Mouse (Mus musculus) large intestine, adult 2 months (tissue): ENCODE results near the gene Angel1. TPM values are rescaled to one million over a fixed set of nuclear protein-coding genes. Genes with fewer than 3 reads are reported as not detected.

Source experiments
- DNase-seq: peaks from one replicate; pipeline ENCODE4 v3.0.0-alpha.2; 2012; ENCODE audit warnings: low read depth, low spot score
- WGBS: fragments of 180-500 bp; shearing (Covaris S2); methylation state at CpG from one replicate; pipeline ENCODE4 v1.1.7; 2018; 5-methylcytosine and 5-hydroxymethylcytosine counted together
- polyA plus RNA-seq: library from polyadenylated mRNA; depleted of rRNA; stranded (reverse); fragments of >200 nt; gene quantifications from 2 replicates; pipeline ENCODE4 v1.2.3, GENCODE M21; 2012; rRNA removed

Gene Angel1
- polyA plus RNA-seq, 1 experiment, result 2.7 TPM

DNA sequence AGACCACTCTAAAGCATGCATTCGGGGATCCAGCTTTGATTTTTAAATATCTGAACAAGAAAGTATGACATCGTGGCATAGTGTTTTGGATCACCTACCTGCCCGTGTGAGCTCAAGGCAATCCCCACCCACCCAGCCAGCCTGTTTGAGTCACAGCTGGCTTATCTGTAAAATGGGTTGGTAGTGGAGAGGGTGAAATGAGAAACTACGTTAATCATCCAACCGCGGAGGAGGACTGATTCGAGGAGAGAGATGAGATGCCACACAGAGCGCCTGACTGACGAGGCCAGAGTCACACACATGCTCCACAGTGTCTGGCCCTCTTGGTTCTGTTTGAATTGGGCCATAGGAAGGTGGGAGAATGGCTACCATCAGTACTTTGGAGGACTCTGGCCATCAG, 44.6 kb downstream of the Angel1 start:
- DNase-seq, result no peak
- WGBS, result 80% methylated on average over 9 of the region's 9 CpGs

DNA sequence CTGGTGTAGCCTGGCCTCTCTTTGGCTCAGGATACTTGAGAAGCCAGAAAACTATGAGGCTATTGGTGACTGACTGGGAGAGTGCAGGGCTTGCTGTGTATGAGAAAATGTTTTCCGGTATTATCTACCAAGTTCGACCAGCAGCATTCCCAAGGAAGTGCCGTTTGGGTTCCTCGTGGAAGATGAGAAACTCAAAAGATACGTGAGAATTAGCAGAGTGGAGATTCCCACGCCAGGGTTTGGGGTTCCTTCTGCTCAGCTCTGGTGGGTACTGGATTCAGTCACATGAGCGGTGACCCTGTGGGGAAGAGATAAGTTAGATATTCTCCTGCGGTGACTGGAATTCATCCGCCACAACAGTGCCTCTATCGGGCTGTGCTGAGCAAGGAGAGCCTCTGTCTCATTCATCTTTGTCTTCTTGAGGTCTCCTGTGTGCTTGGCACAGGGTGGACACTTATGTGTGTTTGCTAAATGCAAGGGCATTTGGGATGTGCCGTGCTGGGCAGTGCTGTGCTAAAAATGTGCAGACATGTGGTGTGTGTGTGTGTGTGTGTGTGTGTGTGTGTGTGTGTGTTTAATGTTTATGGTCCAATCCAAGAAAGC, 45.6 kb downstream of the Angel1 start:
- WGBS, result 51% methylated on average over 11 of the region's 11 CpGs
- DNase-seq, result no peak

DNA sequence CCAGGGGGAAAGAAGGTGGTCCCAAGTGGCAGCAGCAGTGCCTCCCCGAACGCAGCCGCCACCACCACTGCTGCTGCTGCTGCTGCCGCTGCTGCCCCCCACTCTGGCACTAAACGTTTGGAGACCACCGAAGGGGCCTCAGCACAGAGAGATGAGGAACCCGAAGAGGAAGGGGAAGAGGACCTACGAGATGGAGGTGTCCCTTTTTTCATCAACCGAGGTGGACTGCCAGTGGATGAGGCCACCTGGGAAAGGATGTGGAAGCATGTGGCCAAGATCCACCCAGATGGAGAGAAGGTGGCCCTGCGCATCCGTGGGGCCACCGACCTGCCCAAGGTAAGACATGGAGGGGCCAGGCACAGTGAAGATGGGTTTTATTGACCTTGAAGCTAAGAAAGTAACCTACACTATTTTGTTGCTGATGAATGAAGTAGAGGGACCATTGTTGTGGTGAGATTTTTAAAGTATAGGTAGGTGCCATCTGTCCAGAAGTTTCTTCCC, 46.2 kb downstream of the Angel1 start:
- 32% methylated on average over 12 of the region's 12 CpGs for WGBS

DNA sequence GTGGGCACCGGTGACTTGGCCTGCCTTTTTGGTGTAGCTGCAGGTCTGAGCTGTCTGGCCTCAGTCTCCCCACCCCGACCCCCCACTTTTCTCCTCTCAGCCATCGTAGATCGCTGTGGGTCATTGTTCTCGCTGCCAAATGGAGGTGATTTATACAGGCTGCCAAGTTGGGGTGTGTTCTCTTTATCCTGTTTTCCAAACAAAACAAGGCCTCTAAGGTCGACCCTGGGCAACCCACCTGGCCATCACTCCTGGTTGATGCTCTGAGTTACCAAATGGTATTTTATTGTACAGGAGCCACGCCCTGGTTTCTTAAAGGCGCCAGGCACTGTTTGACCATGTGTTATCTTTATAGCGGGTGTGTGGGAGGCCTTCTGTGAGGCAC, 46.7 kb downstream of the Angel1 start:
- no peak for DNase-seq
- WGBS, result 4% methylated on average over 9 of the region's 9 CpGs

More for the DNA sequence above, 46.2 kb downstream of the Angel1 start:
- no peak for DNase-seq

DNA sequence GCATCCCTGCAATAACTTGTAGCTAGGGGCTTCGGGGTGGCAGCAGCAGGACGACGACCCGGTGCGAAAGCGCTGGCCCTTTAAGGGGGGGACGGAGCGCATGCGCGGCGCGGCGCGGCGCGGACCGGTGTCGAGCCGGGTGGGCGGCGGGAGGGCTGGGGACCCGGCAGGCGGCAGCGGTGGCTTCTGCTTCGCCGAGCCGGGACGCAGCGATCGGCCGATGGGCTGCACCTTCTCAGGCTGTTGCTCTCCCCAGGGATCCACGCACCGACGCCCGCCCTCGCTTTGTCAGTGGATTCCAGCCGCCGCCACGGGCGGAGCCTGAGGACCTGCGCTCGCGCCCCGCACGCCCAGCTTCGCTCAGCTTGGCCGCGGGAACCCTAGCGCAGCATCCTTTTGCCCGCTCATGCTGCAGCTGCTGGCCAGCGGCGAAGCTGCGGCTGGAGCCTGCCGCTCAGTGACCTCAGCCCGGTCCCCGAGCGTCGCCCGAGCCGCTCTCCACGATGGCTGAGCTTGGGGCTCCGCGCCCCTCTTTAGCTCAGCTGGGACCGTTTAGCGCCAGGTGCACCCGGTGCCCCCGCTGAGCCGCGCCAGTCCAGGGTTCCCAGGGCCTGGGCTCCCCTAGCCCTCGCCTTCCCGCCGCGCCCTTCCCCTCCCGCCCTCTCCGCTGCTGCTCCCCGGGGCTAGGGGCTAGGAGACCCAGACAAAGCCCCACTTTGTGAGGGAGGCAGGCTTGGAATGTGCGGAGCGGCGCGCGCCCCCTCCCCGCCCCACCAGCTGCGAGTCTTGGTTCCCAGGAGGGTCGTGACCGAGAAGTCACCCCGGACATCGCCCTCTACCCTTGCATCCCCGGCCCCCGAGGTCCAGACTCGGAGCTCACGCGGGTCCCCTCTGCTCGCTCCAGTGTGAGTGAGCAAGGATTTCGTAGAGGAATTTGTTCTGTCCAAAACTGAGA, 47.4 kb downstream of the Angel1 start, which contains the start of gene Vash1:
Gene Vash1, plus strand, starts transcription at position 110 of the 955 bp plus-strand sequence.
- WGBS, result under 1% methylated on average over 94 of the region's 94 CpGs
- no peak for DNase-seq

DNA sequence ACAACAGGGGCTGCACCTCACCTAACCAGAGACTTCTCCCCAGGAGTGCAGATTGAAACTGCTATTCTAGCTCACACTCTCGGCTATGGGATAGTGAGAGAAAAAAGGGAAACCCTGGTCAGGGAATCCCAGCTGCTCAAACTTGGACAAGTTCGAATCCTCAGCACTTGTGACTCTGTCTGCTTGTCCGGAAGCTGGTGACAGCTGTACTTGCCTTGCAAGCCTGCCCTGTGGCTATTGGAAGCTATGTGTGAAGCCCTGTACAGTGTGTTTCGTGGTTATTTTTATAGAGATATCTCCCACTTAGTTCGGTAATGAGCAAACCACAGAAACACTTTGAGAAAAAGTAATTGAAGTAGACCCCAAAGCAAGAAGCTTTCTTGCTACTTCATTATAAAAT, 53.8 kb downstream of the Angel1 start:
- 74% methylated on average over 5 of the region's 5 CpGs for WGBS
- DNase-seq, result no peak

DNA sequence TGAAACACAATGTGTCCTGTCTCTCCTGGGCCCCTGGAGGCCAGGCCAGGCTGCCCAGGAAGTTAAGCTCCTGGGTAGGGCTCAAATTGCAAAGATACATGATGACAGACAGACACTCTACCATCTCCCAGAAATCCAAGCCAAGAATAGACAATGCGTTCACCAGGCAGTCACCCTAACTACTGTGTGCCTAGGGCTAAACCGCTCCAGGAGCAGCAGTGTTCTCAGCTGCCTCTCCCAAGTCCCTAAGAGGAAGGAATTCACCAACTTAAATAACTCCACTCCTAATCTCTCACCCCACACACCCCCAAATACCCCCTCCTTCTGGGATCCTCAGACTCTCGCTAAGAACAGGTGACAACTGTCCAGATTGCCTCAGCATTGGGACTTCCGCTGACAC, 54.2 kb downstream of the Angel1 start:
- 77% methylated on average over 4 of the region's 4 CpGs for WGBS

DNA sequence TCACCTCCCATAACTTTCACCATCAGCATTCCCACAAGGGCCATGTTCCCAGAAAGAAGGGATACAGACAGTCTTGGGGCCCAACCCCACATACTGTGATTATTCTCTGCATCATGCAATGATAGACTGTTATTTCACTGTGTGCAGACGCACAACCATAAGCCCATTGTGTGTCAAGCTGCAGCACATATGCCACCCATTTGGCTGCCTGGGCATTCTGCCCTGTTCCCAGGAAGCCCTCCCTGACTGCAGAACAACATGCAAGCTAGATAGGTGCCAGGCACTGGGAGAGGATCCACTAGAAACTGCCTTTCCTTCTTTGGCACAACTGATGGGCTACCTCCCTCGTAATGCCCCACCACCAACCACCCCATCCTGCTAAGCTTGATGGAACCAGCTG, 57.9 kb downstream of the Angel1 start:
- no peak for DNase-seq

More for the DNA sequence above, 54.2 kb downstream of the Angel1 start:
- no peak for DNase-seq

DNA sequence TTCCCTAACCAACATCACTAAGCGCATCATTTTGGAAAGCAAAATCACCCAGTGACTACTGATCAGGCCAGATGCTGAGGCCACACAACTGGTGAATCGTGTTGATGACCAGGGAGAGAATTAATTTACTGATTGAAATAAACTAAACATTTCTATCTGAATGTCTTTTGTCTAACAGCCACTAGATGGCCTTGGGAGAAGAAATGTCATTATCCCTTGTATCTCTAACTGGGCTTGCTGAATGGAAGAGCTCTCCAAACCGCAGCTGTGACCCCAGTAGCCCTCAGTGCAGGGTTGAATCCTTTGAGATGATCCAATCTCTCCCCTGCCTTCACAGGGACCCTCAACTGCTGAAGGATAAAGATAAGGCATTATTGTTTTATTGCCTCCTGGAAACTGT, 60.6 kb downstream of the Angel1 start:
- DNase-seq, result no peak
- 48% methylated on average over 3 of the region's 3 CpGs for WGBS

More for the DNA sequence above, 57.9 kb downstream of the Angel1 start:
- 86% methylated on average over 2 of the region's 2 CpGs for WGBS

DNA sequence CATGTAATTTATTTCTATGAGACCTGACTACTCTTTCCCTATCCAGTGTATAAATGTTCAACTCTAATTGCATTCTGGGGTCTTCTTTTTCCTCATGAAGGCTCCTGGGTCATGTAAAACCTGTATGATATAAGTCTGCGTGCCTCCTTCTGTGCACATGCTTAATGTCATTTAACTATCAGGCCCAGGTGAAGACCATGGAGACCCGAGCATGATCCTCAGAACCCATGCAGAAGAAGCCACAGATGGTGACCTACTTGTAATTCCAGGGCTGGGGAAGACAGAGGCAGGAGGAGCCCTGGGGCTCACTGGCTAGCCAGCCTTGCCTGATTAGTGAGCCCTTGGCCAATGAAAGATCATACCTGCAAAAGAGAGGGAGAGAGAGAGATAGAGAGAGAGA, 65.8 kb downstream of the Angel1 start:
- DNase-seq, result no peak
- 65% methylated on average over 2 of the region's 2 CpGs for WGBS

DNA sequence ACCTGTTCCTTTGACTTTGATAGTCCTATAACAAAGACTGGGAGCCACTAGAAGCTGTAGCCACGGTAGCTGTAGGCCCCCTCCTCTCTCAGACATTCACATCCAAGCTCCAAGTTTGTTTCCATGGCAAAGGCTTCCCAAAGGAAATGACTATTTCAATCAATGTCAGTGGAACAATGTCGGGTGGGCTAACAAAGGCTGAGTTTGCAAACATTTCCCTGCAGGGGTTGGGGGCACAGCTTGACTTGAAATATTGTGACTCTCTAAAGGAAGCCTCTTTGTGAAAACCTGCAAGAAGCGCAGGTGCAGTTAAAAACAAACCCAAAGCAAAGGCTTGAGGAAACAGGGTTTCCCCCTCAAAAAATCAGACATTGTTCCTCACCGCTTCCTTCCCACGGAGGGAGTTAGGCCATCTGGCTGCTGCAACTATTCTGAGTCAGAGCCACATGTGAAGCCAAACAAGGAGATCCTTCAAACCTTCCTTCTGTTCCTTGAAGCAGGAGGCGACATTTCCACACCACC, 66.8 kb downstream of the Angel1 start:
- DNase-seq, result no peak
- WGBS, result 33% methylated on average over 6 of the region's 6 CpGs

DNA sequence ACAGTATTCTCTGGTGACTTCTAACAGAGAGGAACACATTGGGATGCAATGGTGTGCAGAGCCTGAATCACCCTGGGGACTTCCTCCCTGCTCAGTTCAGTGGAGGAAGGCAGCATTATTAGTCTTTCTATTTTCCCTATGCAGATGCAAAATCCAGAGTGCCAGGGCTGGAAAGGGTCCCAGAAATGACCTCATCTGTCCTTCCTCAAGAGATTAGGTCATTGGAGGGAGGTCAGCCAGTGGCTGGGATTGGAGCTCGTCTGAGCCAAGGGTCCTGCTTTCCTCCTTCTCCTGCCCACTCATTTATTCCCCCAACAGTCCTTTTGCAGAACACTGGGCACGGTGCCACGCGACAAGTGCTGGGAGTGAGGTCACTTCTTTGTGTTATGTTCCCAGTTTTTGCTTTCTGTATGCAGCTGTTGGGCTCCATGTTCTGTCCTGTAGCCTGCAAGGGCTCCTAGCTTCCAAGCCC, 73.7 kb downstream of the Angel1 start:
- 48% methylated on average over 4 of the region's 4 CpGs for WGBS
- DNase-seq, result no peak

DNA sequence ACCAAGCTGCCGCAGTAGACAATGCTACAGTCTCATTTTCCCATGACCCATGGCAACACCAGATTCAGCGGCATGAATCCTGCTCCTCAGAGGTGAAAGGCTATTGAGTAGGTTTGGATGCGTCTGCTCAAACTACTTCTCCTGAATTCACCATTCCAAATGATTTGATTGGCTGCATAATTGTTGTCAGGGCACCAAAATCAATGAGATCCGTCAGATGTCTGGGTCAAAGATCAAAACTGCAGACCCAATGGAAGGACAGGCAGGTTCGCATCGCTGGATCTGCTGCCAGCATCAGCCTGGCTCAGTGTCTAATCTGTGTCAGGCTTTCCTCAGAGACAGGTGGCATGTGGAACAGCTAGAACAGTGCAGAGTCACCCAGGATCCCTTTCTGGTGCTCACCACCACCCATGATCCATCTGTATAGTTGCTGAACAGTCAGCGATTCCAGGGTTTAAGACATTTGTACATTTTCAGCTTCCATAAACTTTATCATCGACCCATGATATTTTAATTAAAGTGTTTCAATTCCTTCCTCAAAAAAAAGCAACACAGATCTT, 74.9 kb downstream of the Angel1 start:
- WGBS, result 91% methylated on average over 8 of the region's 8 CpGs
- DNase-seq, result no peak

Other genes with a start within 250 kb of the Angel1 start
- gene Vash1, start 47.8 kb downstream of the Angel1 start, polyA plus RNA-seq, result 0.55 and 1.2 TPM in 2 replicates
- gene Lrrc74a, start 7.9 kb upstream of the Angel1 start, polyA plus RNA-seq, result not detected in 2 replicates
- gene Irf2bpl, start 158.3 kb upstream of the Angel1 start, polyA plus RNA-seq, result 12.4 and 14.9 TPM in 2 replicates
- gene Cipc, start 220.6 kb upstream of the Angel1 start, polyA plus RNA-seq, result 16.5 and 24.2 TPM in 2 replicates